Mouse (Mus musculus): ENCODE measurements around the gene Chrm3. TPM values are rescaled to one million over a fixed set of nuclear protein-coding genes. Genes with fewer than 3 reads are reported as not detected.
"Not testable (repeated sequence)": the region's sequence is repeated elsewhere in the genome, so short reads cannot be mapped to it uniquely, and the experiment has no call there.

Chrm3 gene
- polyA plus RNA-seq, 1 experiment from 2014 or later: 0.08 TPM

DNA sequence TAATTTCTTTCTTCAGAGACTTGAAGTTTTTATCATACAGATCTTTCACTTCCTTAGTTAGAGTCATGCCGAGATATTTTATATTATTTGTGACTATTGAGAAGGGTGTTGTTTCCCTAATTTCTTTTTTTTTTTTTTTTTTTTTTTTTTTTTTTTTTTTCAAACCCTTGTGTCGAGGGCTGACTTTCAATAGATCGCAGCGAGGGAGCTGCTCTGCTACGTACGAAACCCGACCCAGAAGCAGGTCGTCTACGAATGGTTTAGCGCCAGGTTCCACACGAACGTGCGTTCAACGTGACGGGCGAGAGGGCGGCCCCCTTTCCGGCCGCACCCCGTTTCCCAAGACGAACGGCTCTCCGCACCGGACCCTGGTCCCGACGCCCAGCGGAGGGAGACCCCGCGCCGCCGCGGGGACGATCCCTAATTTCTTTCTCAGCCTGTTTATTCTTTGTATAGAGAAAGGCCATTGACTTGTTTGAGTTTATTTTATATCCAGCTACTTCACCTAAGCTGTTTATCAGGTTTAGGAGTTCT, 526.4 kb downstream of the Chrm3 start:
- not testable (repeated sequence) for H3K27ac ChIP-seq (ENCODE audit: low read depth, low read length); H3K9ac ChIP-seq (ENCODE audit: low read depth, low read length); H3K27me3 ChIP-seq (ENCODE audit: control insufficient read depth, insufficient read depth, low read length); H3K9me3 ChIP-seq (ENCODE audit: control insufficient read depth, low read length); H3K36me3 ChIP-seq (ENCODE audit: control insufficient read depth, insufficient read depth, low read length); H3K4me1 ChIP-seq (replicated peaks; ENCODE audit: control insufficient read depth, insufficient read depth, low read length); H3K4me2 ChIP-seq (replicated peaks; ENCODE audit: low read depth, low read length); H3K4me3 ChIP-seq (ENCODE audit: low read depth, low read length)
- 73% methylated on average over 30 of the region's 33 CpGs for WGBS
- DNase-seq (ENCODE audit: low spot score) (peak; percentile 41), ATAC-seq (ENCODE audit: low FRiP score) (peak; percentile 79)

DNA sequence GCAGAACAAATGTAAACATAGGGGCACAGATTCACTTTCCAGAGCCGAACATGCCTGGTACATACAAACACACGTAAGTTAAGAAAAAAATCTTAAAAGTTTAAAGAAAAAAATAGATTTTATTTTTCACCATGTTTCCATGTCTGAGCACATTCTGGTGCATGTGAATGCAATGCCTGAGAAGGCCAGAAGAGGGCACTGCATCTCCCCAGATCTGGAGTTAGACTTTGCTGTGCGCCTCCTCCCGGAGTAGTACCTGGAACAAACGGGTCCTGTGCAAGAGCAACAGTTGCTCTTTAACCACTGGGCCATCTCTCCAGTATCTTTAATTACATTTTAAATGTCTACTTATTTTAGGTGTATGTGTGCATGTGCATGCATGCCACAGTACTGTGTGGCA, 534.4 kb downstream of the Chrm3 start:
- Histone ChIP-seq H3K4me1 (replicated peaks; ENCODE audit: control insufficient read depth, insufficient read depth, low read length) (no peaks in the 10 kb centered on the region), H3K27ac (ENCODE audit: low read depth, low read length) (no peak overlapping the region), H3K4me2 (replicated peaks; ENCODE audit: low read depth, low read length) (no peak overlapping the region), H3K9ac (ENCODE audit: low read depth, low read length) (no peak overlapping the region), H3K4me3 (ENCODE audit: low read depth, low read length) (no peak overlapping the region), H3K36me3 (ENCODE audit: control insufficient read depth, insufficient read depth, low read length) (no peaks in the 10 kb centered on the region), H3K27me3 (ENCODE audit: control insufficient read depth, insufficient read depth, low read length) (no peaks in the 10 kb centered on the region), H3K9me3 (ENCODE audit: control insufficient read depth, low read length) (no peaks in the 10 kb centered on the region)
- 76% methylated on average over 5 of the region's 5 CpGs for WGBS
- peak; percentile 26 for DNase-seq (ENCODE audit: low spot score)
- no peak for ATAC-seq (ENCODE audit: low FRiP score)
